Mouse (Mus musculus) hematopoietic multipotent progenitor cell, adult 10-12 weeks (in vitro differentiated cells): Measurements from ENCODE around the gene Slfn8. TPM values are rescaled to one million over a fixed set of nuclear protein-coding genes. Genes with fewer than 3 reads are reported as not detected.

ENCODE experiments used
- polyA plus RNA-seq: library from polyadenylated mRNA; stranded (reverse); fragments of >175 nt; gene quantifications from 2 replicates; pipeline ENCODE4 v1.2.3, GENCODE M21; 2012; ENCODE audit warnings: low replicate concordance

The Slfn8 gene
- 11.8 and 12.1 TPM in 2 replicates for polyA plus RNA-seq

DNA sequence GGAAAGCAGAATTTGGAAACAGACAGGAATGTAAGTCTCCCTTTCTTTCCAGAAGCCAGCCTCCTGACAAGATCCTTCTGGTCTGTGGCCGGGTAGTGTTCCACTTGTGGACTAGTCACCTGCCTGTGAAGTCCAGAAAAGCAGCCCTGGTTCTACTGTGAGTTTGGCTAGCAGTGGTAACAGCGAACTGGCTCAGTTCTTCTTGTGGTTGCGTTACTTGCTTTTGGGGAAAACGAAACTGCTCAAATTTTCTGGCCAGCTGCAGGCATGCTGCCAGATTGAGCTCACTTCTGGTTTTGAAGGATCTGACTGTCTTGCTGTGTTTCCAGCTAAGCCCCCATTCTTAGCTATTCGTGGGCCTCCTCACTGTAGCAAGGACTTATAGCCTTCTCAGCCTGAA, at the start of gene Slfn8:
Slfn8 (minus strand) TSS at position 190 of the 400 bp plus-strand sequence.

DNA sequence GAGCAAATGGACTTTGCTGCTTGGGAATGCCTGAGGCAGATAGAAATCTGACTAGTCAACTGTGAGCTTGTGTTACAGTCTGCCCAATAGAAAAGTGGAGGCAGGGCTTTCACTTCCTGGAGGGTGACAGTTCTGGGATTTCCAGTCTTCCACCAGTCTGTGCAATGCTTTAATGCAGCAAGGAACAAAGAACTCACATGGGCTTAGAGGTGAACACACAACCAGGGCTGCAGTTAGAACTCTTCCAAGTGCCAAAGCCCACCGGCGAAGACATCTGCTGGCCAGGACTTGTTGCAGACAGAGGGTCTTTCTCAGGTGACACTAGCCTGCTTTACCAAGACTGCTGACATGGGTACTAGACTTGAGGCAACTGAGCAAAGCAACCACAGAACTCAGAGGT, 44.3 kb upstream of the Slfn8 start, which contains the start of gene Slfn2:
Slfn2 (plus strand) TSS at position 167 of the 400 bp plus-strand sequence.

DNA sequence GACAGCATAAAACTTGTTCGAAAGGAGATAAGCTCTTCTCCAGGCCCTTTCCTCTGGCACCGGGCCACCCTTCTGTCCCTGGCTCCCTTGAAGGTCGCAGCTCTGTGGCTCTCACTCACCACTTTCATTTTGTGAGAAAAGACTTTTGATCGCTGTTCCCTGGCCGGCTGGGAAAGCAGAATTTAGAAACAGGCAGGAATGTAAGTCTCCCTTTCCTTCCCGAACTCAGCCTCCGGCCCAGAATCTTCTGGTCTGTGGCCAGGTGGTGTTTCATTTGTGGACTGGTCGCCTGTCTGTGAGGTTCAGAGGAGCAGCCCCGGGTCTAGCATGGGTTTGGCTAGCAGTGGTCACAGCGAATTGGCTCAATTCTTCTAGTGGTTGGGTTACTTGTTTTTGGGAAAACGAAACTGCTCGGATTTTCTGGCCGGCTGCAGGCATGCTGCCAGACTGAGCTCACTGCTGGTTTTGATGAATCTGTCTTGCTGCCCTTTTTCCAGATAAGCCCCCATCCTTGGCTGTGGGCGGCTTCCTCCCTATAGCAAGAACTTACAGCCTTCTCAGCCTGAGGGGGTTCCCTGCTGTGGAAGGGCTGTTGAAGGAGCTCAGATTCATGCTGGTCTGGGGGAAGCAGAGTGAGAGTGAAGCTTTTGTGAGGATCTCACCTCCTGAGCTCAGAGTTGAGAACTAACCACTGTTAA, 29.0 kb downstream of the Slfn8 start, which contains the start of gene Slfn9:
Slfn9 (minus strand) TSS at position 362 of the 698 bp plus-strand sequence.

Other genes starting within 250 kb of the Slfn8 start
- gene Lig3, start 239.7 kb downstream of the Slfn8 start, polyA plus RNA-seq, result 31.6 and 69.0 TPM in 2 replicates
- gene Rffl, start 149.6 kb downstream of the Slfn8 start, polyA plus RNA-seq, result 7.1 and 23.2 TPM in 2 replicates
- gene Rad51d, start 130.2 kb downstream of the Slfn8 start, polyA plus RNA-seq, result 13.1 and 13.3 TPM in 2 replicates
- not detected in 2 replicates for gene Fndc8, start 128.7 kb downstream of the Slfn8 start, polyA plus RNA-seq
- gene Nle1, start 112.4 kb downstream of the Slfn8 start, polyA plus RNA-seq, result 27.6 and 35.0 TPM in 2 replicates
- gene Unc45b, start 110.3 kb downstream of the Slfn8 start, polyA plus RNA-seq, result 0.08 TPM in 1 of 2 replicates, not detected in the other
- gene Slfn5, start 69.5 kb downstream of the Slfn8 start, polyA plus RNA-seq, result 3.3 and 6.3 TPM in 2 replicates
- 2.2 and 2.5 TPM in 2 replicates for gene Slfn9, start 29.0 kb downstream of the Slfn8 start, polyA plus RNA-seq
- gene Slfn2, start 44.3 kb upstream of the Slfn8 start, polyA plus RNA-seq, result 10.8 and 26.5 TPM in 2 replicates
- 9.3 and 9.7 TPM in 2 replicates for gene Slfn1, start 96.0 kb upstream of the Slfn8 start, polyA plus RNA-seq
- gene Slfn4, start 154.4 kb upstream of the Slfn8 start, polyA plus RNA-seq, result 1.4 and 2.3 TPM in 2 replicates
- 0.18 and 0.36 TPM in 2 replicates for gene Slfn3, start 170.5 kb upstream of the Slfn8 start, polyA plus RNA-seq